Mouse (Mus musculus) liver, adult 2 months (tissue): ENCODE results near the gene Mcu. TPM values are rescaled to one million over a fixed set of nuclear protein-coding genes. Genes with fewer than 3 reads are reported as not detected.

ENCODE experiments used
- DNase-seq: peaks from one replicate; pipeline ENCODE4 v3.0.0-alpha.2; 2011; ENCODE audit warnings: low read depth, low spot score; ENCODE audit errors: extremely low read depth
- H3K27ac ChIP-seq: fragments of 200-500 bp; replicated peaks from 2 replicates; pipeline ENCODE4 v1.5.1; 2012; ENCODE audit warnings: low read depth, mild to moderate bottlenecking, control low read depth, inconsistent platforms, low read length; ENCODE audit not compliant: insufficient read depth
- H3K27me3 ChIP-seq: fragments of 200-500 bp; 2 replicates; pipeline ENCODE4 v1.6.1; 2012; ENCODE audit warnings: mild to moderate bottlenecking, moderate library complexity, low read length, inconsistent platforms; ENCODE audit not compliant: control insufficient read depth, insufficient read depth
- H3K36me3 ChIP-seq: fragments of 200-500 bp; 2 replicates; pipeline ENCODE4 v1.6.1; 2012; ENCODE audit warnings: low read length, inconsistent platforms; ENCODE audit not compliant: control insufficient read depth, insufficient read depth
- H3K4me1 ChIP-seq: fragments of 200-500 bp; 2 replicates; pipeline ENCODE4 v1.6.1; 2011; ENCODE audit warnings: low read length; ENCODE audit not compliant: control insufficient read depth, insufficient read depth
- H3K4me3 ChIP-seq: fragments of 200-500 bp; 2 replicates; pipeline ENCODE4 v1.5.1; 2011; ENCODE audit warnings: low read depth, mild to moderate bottlenecking, control low read depth, low read length, moderate library complexity; ENCODE audit not compliant: insufficient read depth
- H3K79me2 ChIP-seq: fragments of 200-500 bp; 2 replicates; pipeline ENCODE4 v1.6.1; 2012; ENCODE audit warnings: inconsistent platforms, mild to moderate bottlenecking, low read length, moderate library complexity; ENCODE audit not compliant: control insufficient read depth, insufficient read depth
- H3K9ac ChIP-seq: fragments of 200-500 bp; 2 replicates; pipeline ENCODE4 v1.6.1; 2012; ENCODE audit warnings: low read depth, mild to moderate bottlenecking, control low read depth, inconsistent platforms, low read length
- CTCF ChIP-seq: fragments of 200-500 bp; IDR thresholded peaks from 2 replicates; pipeline ENCODE4 v1.5.1; 2011; ENCODE audit warnings: low read depth, low read length, control low read depth
- POLR2A ChIP-seq: fragments of 200-500 bp; IDR thresholded peaks from 2 replicates; pipeline ENCODE4 v1.6.1; 2011; ENCODE audit warnings: low read length, control low read depth; ENCODE audit not compliant: insufficient read depth; ENCODE audit errors: extremely low read depth
- WGBS: fragments of 180-500 bp; shearing (Covaris S2); methylation state at CpG from one replicate; pipeline ENCODE4 v1.1.7; 2018; 5-methylcytosine and 5-hydroxymethylcytosine counted together
- polyA plus RNA-seq: library from polyadenylated mRNA; depleted of rRNA; stranded (reverse); fragments of >200 nt; gene quantifications from 2 replicates; pipeline ENCODE4 v1.2.3, GENCODE M21; 2012
- total RNA-seq: library from RNA; depleted of rRNA; stranded (reverse); fragments of >200 nt; gene quantifications from 2 replicates; pipeline ENCODE4 v1.2.3, GENCODE M21; 2014

Gene Mcu
- total and polyA plus RNA-seq, 2 experiments: 11.5 to 12.9 TPM

DNA sequence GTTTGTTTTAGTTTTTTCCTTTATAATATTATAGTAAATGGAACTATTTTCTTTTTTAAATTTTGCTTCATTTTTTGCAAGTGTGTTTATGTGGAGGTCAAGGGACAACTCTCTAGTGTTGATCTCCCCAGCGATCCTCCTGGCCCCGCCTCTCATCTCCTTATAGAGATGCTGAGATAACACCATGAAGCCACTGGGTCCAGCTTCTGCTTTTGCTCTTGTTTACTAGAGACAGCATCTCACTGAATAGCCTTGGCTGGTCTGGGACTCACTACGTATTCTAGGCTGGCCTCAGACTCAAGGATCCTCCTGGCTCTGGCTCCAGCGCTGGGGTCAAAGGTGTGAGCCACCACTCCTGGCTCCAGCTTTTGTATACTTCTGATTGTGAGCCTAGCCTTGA lies 197.0 kb downstream of the Mcu start:
- no peaks in the 10 kb centered on the region for H3K4me1 ChIP-seq
- DNase-seq: no peak
- WGBS: 84% methylated on average over 4 of the region's 4 CpGs
- no peak overlapping the region for H3K27ac ChIP-seq
- H3K27me3 ChIP-seq: no peaks in the 10 kb centered on the region
- H3K9ac ChIP-seq: no peak overlapping the region
- H3K36me3 ChIP-seq: peaks cover 36% of the 10 kb centered on the region
- TF ChIP-seq CTCF: no peak
- TF ChIP-seq POLR2A: no peak
- H3K4me3 ChIP-seq: no peak overlapping the region
- no peaks in the 10 kb centered on the region; the same call in 1 of the 2 replicates for H3K79me2 ChIP-seq

GRCm38 (mm10) chr10:59416623-59417022 lies 199.9 kb downstream of the Mcu start:
- Histone ChIP-seq H3K9ac (no peak overlapping the region), H3K27me3 (no peaks in the 10 kb centered on the region), H3K4me1 (no peaks in the 10 kb centered on the region), H3K4me3 (no peak overlapping the region), H3K36me3 (peaks cover 28% of the 10 kb centered on the region), H3K27ac (no peak overlapping the region), H3K79me2 (no peaks in the 10 kb centered on the region; the same call in 1 of the 2 replicates)
- DNase-seq: no peak
- 63% methylated on average over 3 of the region's 3 CpGs for WGBS
- TF ChIP-seq POLR2A: no peak
- TF ChIP-seq CTCF: no peak

- no peaks in the 10 kb centered on the region; the same call in 1 of the 2 replicates for H3K79me2 ChIP-seq
Observed at GRCm38 (mm10) chr10:59413711-59414110, 202.8 kb downstream of the Mcu start.

DNA sequence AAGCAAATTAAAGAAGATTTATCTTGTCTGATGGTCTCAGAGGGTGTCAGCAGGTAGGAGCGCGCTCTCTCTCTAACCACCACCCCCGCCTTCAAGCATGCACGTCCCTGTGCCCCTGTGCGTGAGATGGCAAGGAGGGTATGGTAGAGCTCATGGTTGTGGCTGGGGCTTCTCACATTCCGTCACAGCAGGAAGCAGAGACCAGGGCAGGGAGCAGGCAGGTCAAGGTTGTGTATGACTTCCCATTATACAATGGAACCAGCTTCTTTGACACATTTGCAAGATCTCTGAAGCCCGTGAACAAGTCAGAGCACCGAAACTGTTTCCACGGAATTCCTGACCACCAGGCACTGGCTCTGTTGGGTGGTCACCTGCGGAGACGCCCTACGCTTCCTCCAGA lies 206.2 kb downstream of the Mcu start:
- Histone ChIP-seq H3K4me3 (no peak overlapping the region), H3K9ac (no peak overlapping the region), H3K27me3 (no peaks in the 10 kb centered on the region), H3K4me1 (peaks cover 1% of the 10 kb centered on the region), H3K79me2 (peaks cover 11% of the 10 kb centered on the region; the same call in 1 of the 2 replicates), H3K27ac (no peak overlapping the region), H3K36me3 (peaks cover 10% of the 10 kb centered on the region; the same call in 1 of the 2 replicates)
- TF ChIP-seq POLR2A: no peak
- no peak for TF ChIP-seq CTCF
- no peak for DNase-seq
- 86% methylated on average over 12 of the region's 12 CpGs for WGBS

More at GRCm38 (mm10) chr10:59413711-59414110, 202.8 kb downstream of the Mcu start:
- 93% methylated on average over 4 of the region's 4 CpGs for WGBS
- Histone ChIP-seq H3K36me3 (peaks cover 15% of the 10 kb centered on the region; the same call in 1 of the 2 replicates), H3K4me1 (no peaks in the 10 kb centered on the region; the same call in 1 of the 2 replicates), H3K27me3 (no peaks in the 10 kb centered on the region), H3K9ac (no peak overlapping the region), H3K27ac (no peak overlapping the region), H3K4me3 (no peak overlapping the region)
- DNase-seq: no peak
- TF ChIP-seq CTCF (peak; percentile 28; the same call in 1 of the 2 replicates), POLR2A (no peak)

DNA sequence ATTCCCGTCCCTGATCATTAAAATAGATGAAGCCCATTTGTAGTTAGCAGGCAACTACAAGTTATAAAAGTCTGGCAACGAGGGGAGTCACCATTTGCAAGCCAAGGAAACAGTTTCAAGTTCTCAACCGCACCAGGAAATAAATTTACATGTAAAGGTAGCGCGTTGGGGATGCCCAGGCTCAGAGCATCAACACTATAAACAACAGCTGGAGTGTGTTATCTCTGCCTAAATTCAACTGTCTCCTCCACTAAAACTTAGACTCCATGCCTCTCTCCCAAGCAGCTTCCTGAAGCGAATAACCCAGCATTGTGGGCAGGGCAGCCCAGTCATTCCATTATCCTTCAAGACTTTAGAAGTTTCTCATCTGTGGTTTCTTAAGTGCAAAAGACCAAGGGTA lies 208.0 kb downstream of the Mcu start:
- Histone ChIP-seq H3K27me3 (no peaks in the 10 kb centered on the region), H3K79me2 (peaks cover 21% of the 10 kb centered on the region; the same call in 1 of the 2 replicates), H3K36me3 (peaks cover 8% of the 10 kb centered on the region; the same call in 1 of the 2 replicates), H3K4me3 (no peak overlapping the region), H3K4me1 (peaks cover 5% of the 10 kb centered on the region), H3K9ac (no peak overlapping the region), H3K27ac (no peak overlapping the region)
- no peak for TF ChIP-seq POLR2A
- TF ChIP-seq CTCF: no peak
- DNase-seq: no peak
- WGBS: 80% methylated on average over 6 of the region's 6 CpGs

DNA sequence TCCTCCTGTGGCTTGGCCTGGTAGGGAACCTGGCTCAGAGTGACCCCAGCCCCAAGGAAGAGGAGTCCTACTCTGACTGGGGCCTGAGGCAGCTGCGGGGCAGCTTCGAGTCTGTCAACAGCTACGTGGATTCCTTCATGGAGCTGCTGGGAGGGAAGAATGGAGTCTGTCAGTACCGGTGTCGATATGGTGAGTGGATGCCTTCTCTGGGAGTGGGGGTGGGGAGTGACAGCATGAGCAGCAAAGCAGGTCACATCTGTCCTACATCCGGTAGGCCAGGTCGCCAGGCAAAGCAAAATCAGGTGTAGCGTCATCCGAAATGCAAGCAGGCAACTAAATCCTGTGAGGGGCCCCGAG lies 212.7 kb downstream of the Mcu start:
- Histone ChIP-seq H3K4me1 (peaks cover 9% of the 10 kb centered on the region), H3K9ac (peak overlapping the region; percentile 84), H3K36me3 (no peaks in the 10 kb centered on the region), H3K4me3 (peak overlapping the region; percentile 88), H3K79me2 (peaks cover 21% of the 10 kb centered on the region; the same call in 1 of the 2 replicates), H3K27me3 (no peaks in the 10 kb centered on the region), H3K27ac (peak overlapping the region; percentile 98)
- DNase-seq: peak; percentile 62
- WGBS: 24% methylated on average over 10 of the region's 10 CpGs
- TF ChIP-seq CTCF (no peak), POLR2A (no peak)
